Mouse (Mus musculus) left cerebral cortex, adult 18-20 months (tissue): ENCODE data around the gene Chrna1. TPM values are rescaled to one million over a fixed set of nuclear protein-coding genes. Genes with fewer than 3 reads are reported as not detected.
"Not testable (repeated sequence)": the region's sequence is repeated elsewhere in the genome, so short reads cannot be mapped to it uniquely, and the experiment has no call there.

Experiments
- DNase-seq, 2 experiments: peaks; one replicate each; pipeline ENCODE4 v3.0.0; 2021 to 2022; ENCODE audit warnings: low spot score in 2 of 2, mixed read lengths in 1 of 2
- total RNA-seq, 2 experiments: library from RNA; stranded (reverse); gene quantifications; 2 replicates each; pipeline ENCODE4 v1.2.3; 2021

The Chrna1 gene
- total RNA-seq, 2 experiments from 2014 or later, result 0.07 to 0.16 TPM

- no peak for DNase-seq
Observed at GRCm38 (mm10) chr2:73560899-73561664, 19.1 kb downstream of the Chrna1 start.

GRCm38 (mm10) chr2:73560445-73560844 is 19.7 kb downstream of the Chrna1 start:
- DNase-seq, result no peak

GRCm38 (mm10) chr2:73557956-73558355 is 22.2 kb downstream of the Chrna1 start:
- DNase-seq, result no peak

GRCm38 (mm10) chr2:73557061-73557460 is 23.1 kb downstream of the Chrna1 start:
- not testable (repeated sequence) for DNase-seq

- no peak for DNase-seq
Observed at GRCm38 (mm10) chr2:73554389-73554788, 25.7 kb downstream of the Chrna1 start.

GRCm38 (mm10) chr2:73552926-73553325 is 27.2 kb downstream of the Chrna1 start:
- no peak for DNase-seq

- peak in 1 of 2 experiments; percentile 47 for DNase-seq
Observed at GRCm38 (mm10) chr2:73550725-73551124, 29.4 kb downstream of the Chrna1 start.

- no peak for DNase-seq
Observed at GRCm38 (mm10) chr2:73548542-73548941, 31.6 kb downstream of the Chrna1 start.

GRCm38 (mm10) chr2:73547256-73547655 is 32.9 kb downstream of the Chrna1 start:
- DNase-seq, result no peak

- no peak for DNase-seq
Observed at GRCm38 (mm10) chr2:73545556-73545955, 34.6 kb downstream of the Chrna1 start.

- no peak for DNase-seq
Observed at GRCm38 (mm10) chr2:73540450-73541162, 39.5 kb downstream of the Chrna1 start.

GRCm38 (mm10) chr2:73539697-73540096 is 40.4 kb downstream of the Chrna1 start:
- DNase-seq, result no peak

- DNase-seq, result no peak
Observed at GRCm38 (mm10) chr2:73539141-73539540, 41.0 kb downstream of the Chrna1 start.

GRCm38 (mm10) chr2:73538590-73538989 is 41.5 kb downstream of the Chrna1 start:
- DNase-seq, result no peak

- DNase-seq, result no peak
Observed at GRCm38 (mm10) chr2:73536091-73536783, 43.9 kb downstream of the Chrna1 start.

GRCm38 (mm10) chr2:73534720-73535119 is 45.4 kb downstream of the Chrna1 start:
- no peak for DNase-seq

GRCm38 (mm10) chr2:73530487-73530886 is 49.7 kb downstream of the Chrna1 start:
- no peak for DNase-seq

GRCm38 (mm10) chr2:73529356-73530330 is 50.5 kb downstream of the Chrna1 start, which contains the start of gene Wipf1:
Gene Wipf1, minus strand, starts transcription at chr2:73529734.
- peak; percentile 71 to 72 for DNase-seq

GRCm38 (mm10) chr2:73528516-73529355 is 51.4 kb downstream of the Chrna1 start:
- peak in 1 of 2 experiments; percentile 14 for DNase-seq

GRCm38 (mm10) chr2:73527956-73528355 is 52.2 kb downstream of the Chrna1 start:
- no peak for DNase-seq
